Mouse (Mus musculus) hindbrain, embryonic 14.5 days (tissue): Measurements from ENCODE around the gene Dad1. TPM values are rescaled to one million over a fixed set of nuclear protein-coding genes. Genes with fewer than 3 reads are reported as not detected.

Experiments used
- ATAC-seq: fragments of 200-750 bp; cut with Nextera tagmentation; 2 replicates; pipeline ENCODE4 v1.8.0; 2017; ENCODE audit warnings: moderate number of reproducible peaks, mild to moderate bottlenecking, moderate TSS enrichment, moderate library complexity; ENCODE audit not compliant: low FRiP score
- DNase-seq: peaks from one replicate; pipeline ENCODE4 v3.0.0-alpha.2; 2015; ENCODE audit warnings: low spot score
- H3K27ac ChIP-seq: fragments of 300-500 bp; sonication (generic); 2 replicates; pipeline ENCODE4 v1.5.1; 2014; ENCODE audit warnings: mild to moderate bottlenecking, moderate library complexity
- H3K27me3 ChIP-seq: fragments of 300-500 bp; sonication (generic); 2 replicates; pipeline ENCODE4 v1.6.1; 2014; ENCODE audit warnings: mild to moderate bottlenecking, low read length, mixed read lengths; ENCODE audit not compliant: control insufficient read depth, insufficient read depth
- H3K36me3 ChIP-seq: fragments of 300-500 bp; sonication (generic); replicated peaks from 2 replicates; pipeline ENCODE4 v1.6.1; 2014; ENCODE audit not compliant: control insufficient read depth, insufficient read depth
- H3K4me1 ChIP-seq: fragments of 300-500 bp; sonication (generic); replicated peaks from 2 replicates; pipeline ENCODE4 v1.6.1; 2014; ENCODE audit warnings: antibody characterized with exemption, low read length, mixed read lengths; ENCODE audit not compliant: control insufficient read depth, insufficient read depth
- H3K4me2 ChIP-seq: fragments of 300-500 bp; sonication (generic); replicated peaks from 2 replicates; pipeline ENCODE4 v1.6.1; 2014; ENCODE audit warnings: mild to moderate bottlenecking, moderate library complexity
- H3K4me3 ChIP-seq: fragments of 300-500 bp; sonication (generic); replicated peaks from 2 replicates; pipeline ENCODE4 v1.5.1; 2014; ENCODE audit warnings: mild to moderate bottlenecking, low read length
- H3K9ac ChIP-seq: fragments of 300-500 bp; sonication (generic); 2 replicates; pipeline ENCODE4 v1.6.1; 2014
- H3K9me3 ChIP-seq: fragments of 300-500 bp; sonication (generic); 2 replicates; pipeline ENCODE4 v1.6.1; 2016; ENCODE audit warnings: low read length; ENCODE audit not compliant: control insufficient read depth
- WGBS: fragments of 180-500 bp; shearing (Covaris S2); extraction: QIAGEN DNeasy Blood & Tissue Kit; methylation state at CpG from one replicate; pipeline ENCODE4 v1.1.7; 2014; 5-methylcytosine and 5-hydroxymethylcytosine counted together
- polyA plus RNA-seq: library from polyadenylated mRNA; unstranded; fragments of >200 nt; fragmentation: Nextera tagmentation; extraction: Ambion mirVana; gene quantifications from 2 replicates; pipeline ENCODE4 v1.2.1, GENCODE M21; 2014

The Dad1 gene
- polyA plus RNA-seq = 365 and 386 TPM in 2 replicates

- no peaks in the 10 kb centered on the region for H3K9me3 ChIP-seq
- H3K27ac ChIP-seq = peak within 1 kb of the TSS; percentile 86
- peak within 1 kb of the TSS; percentile 85 for H3K9ac ChIP-seq
- peak; percentile 100 for ATAC-seq
- H3K36me3 ChIP-seq = 0 out of 2 replicates have a peak, but pooled peaks cover 4% of the 10 kb centered on the region
- H3K27me3 ChIP-seq = no peaks in the 10 kb centered on the region
- H3K4me1 ChIP-seq = peaks cover 48% of the 10 kb centered on the region
- peak within 1 kb of the TSS; percentile 79 for H3K4me2 ChIP-seq
- under 1% methylated on average over 39 of the region's 39 CpGs for WGBS
- DNase-seq = peak; percentile 98
- H3K4me3 ChIP-seq = peak within 1 kb of the TSS; percentile 72
Observed at GRCm38 (mm10) chr14:54253741-54254291, at the start of gene Dad1, which contains the start of gene Abhd4. Gene Dad1, minus strand, starts transcription at chr14:54254104. Gene Abhd4, plus strand, starts transcription at chr14:54254188.

- WGBS = 93% methylated on average over 3 of the region's 3 CpGs
- H3K9me3 ChIP-seq = 0 out of 2 replicates have a peak, but pooled peaks cover 4% of the 10 kb centered on the region
- no peaks in the 10 kb centered on the region for H3K4me1 ChIP-seq
- H3K27ac ChIP-seq = no peak overlapping the region
- no peak overlapping the region for H3K9ac ChIP-seq
- H3K36me3 ChIP-seq = no peaks in the 10 kb centered on the region
- H3K4me2 ChIP-seq = no peak overlapping the region
- ATAC-seq (no peak), DNase-seq (no peak)
- no peaks in the 10 kb centered on the region for H3K27me3 ChIP-seq
- no peak overlapping the region for H3K4me3 ChIP-seq
Observed at GRCm38 (mm10) chr14:54300676-54301075, 46.8 kb upstream of the Dad1 start.

- H3K9ac ChIP-seq = no peak overlapping the region
- 87% methylated on average over 5 of the region's 5 CpGs for WGBS
- no peak overlapping the region for H3K27ac ChIP-seq
- DNase-seq (no peak), ATAC-seq (no peak)
- no peaks in the 10 kb centered on the region for H3K4me1 ChIP-seq
- 0 out of 2 replicates have a peak, but pooled peaks cover 4% of the 10 kb centered on the region for H3K9me3 ChIP-seq
- no peaks in the 10 kb centered on the region for H3K36me3 ChIP-seq
- H3K4me3 ChIP-seq = no peak overlapping the region
- no peaks in the 10 kb centered on the region for H3K27me3 ChIP-seq
- no peak overlapping the region for H3K4me2 ChIP-seq
Observed at GRCm38 (mm10) chr14:54300136-54300535, 46.2 kb upstream of the Dad1 start.

- H3K27ac ChIP-seq = no peak within 1 kb of the TSS
- DNase-seq (no peak), ATAC-seq (no peak)
- no peak within 1 kb of the TSS for H3K4me3 ChIP-seq
- H3K27me3 ChIP-seq = no peaks in the 10 kb centered on the region
- no peaks in the 10 kb centered on the region for H3K4me1 ChIP-seq
- H3K4me2 ChIP-seq = no peak within 1 kb of the TSS
- 0 out of 2 replicates have a peak, but pooled peaks cover 7% of the 10 kb centered on the region for H3K9me3 ChIP-seq
- no peaks in the 10 kb centered on the region for H3K36me3 ChIP-seq
- WGBS = 76% methylated on average over 1 of the region's 1 CpGs
- no peak within 1 kb of the TSS for H3K9ac ChIP-seq
Observed at GRCm38 (mm10) chr14:54284839-54285238, 30.9 kb upstream of the Dad1 start, which contains the start of gene Olfr49. Gene Olfr49, minus strand, starts transcription at chr14:54284939.

GRCm38 (mm10) chr14:54276446-54276845 is 22.5 kb upstream of the Dad1 start:
- 85% methylated on average over 2 of the region's 2 CpGs for WGBS
- no peak overlapping the region for H3K9ac ChIP-seq

GRCm38 (mm10) chr14:54272696-54273095 is 18.8 kb upstream of the Dad1 start:
- no peak for DNase-seq
- no peaks in the 10 kb centered on the region for H3K9me3 ChIP-seq
- ATAC-seq = no peak
- no peak overlapping the region for H3K9ac ChIP-seq
- no peak overlapping the region for H3K27ac ChIP-seq
- H3K4me3 ChIP-seq = no peak overlapping the region
- 88% methylated on average over 3 of the region's 3 CpGs for WGBS
- H3K4me1 ChIP-seq = no peaks in the 10 kb centered on the region
- H3K36me3 ChIP-seq = peaks cover 7% of the 10 kb centered on the region; the same call in 1 of the 2 replicates
- H3K27me3 ChIP-seq = no peaks in the 10 kb centered on the region
- no peak overlapping the region for H3K4me2 ChIP-seq

More at GRCm38 (mm10) chr14:54276446-54276845, 22.5 kb upstream of the Dad1 start:
- Histone ChIP-seq H3K4me3 (no peak overlapping the region), H3K27ac (no peak overlapping the region), H3K4me1 (no peaks in the 10 kb centered on the region), H3K36me3 (no peaks in the 10 kb centered on the region), H3K27me3 (no peaks in the 10 kb centered on the region), H3K9me3 (no peaks in the 10 kb centered on the region), H3K4me2 (no peak overlapping the region)
- ATAC-seq = no peak
- no peak for DNase-seq

- no peaks in the 10 kb centered on the region for H3K4me1 ChIP-seq
- no peaks in the 10 kb centered on the region for H3K27me3 ChIP-seq
- no peak overlapping the region for H3K4me3 ChIP-seq
- H3K9me3 ChIP-seq = no peaks in the 10 kb centered on the region
- no peak overlapping the region for H3K4me2 ChIP-seq
- H3K36me3 ChIP-seq = peaks cover 7% of the 10 kb centered on the region; the same call in 1 of the 2 replicates
- H3K9ac ChIP-seq = no peak overlapping the region
- WGBS = 84% methylated on average over 3 of the region's 3 CpGs
- H3K27ac ChIP-seq = no peak overlapping the region
- ATAC-seq (no peak), DNase-seq (no peak)
Observed at GRCm38 (mm10) chr14:54271976-54272606, 18.2 kb upstream of the Dad1 start.

GRCm38 (mm10) chr14:54270413-54270812 is 16.5 kb upstream of the Dad1 start:
- no peak for ATAC-seq
- DNase-seq = no peak
- H3K4me1 ChIP-seq = no peaks in the 10 kb centered on the region

GRCm38 (mm10) chr14:54269566-54269965 is 15.7 kb upstream of the Dad1 start:
- no peak overlapping the region for H3K9ac ChIP-seq
- no peak for DNase-seq
- no peaks in the 10 kb centered on the region for H3K4me1 ChIP-seq
- H3K9me3 ChIP-seq = no peaks in the 10 kb centered on the region
- no peak overlapping the region for H3K4me3 ChIP-seq
- H3K27ac ChIP-seq = no peak overlapping the region
- no peaks in the 10 kb centered on the region for H3K27me3 ChIP-seq
- H3K4me2 ChIP-seq = no peak overlapping the region
- peaks cover 11% of the 10 kb centered on the region for H3K36me3 ChIP-seq
- 95% methylated on average over 3 of the region's 3 CpGs for WGBS
- ATAC-seq = no peak

More at GRCm38 (mm10) chr14:54270413-54270812, 16.5 kb upstream of the Dad1 start:
- H3K9ac ChIP-seq = no peak overlapping the region
- WGBS = 89% methylated on average over 3 of the region's 3 CpGs
- no peaks in the 10 kb centered on the region for H3K27me3 ChIP-seq
- H3K27ac ChIP-seq = no peak overlapping the region
- H3K4me3 ChIP-seq = no peak overlapping the region
- H3K36me3 ChIP-seq = peaks cover 11% of the 10 kb centered on the region
- no peak overlapping the region for H3K4me2 ChIP-seq
- no peaks in the 10 kb centered on the region for H3K9me3 ChIP-seq
